Mouse (Mus musculus): ENCODE measurements around the gene Lmna. TPM values are rescaled to one million over a fixed set of nuclear protein-coding genes. Genes with fewer than 3 reads are reported as not detected.

The Lmna gene
- total RNA-seq, 2 experiments from 2014 or later = 34.6 to 36.1 TPM

DNA sequence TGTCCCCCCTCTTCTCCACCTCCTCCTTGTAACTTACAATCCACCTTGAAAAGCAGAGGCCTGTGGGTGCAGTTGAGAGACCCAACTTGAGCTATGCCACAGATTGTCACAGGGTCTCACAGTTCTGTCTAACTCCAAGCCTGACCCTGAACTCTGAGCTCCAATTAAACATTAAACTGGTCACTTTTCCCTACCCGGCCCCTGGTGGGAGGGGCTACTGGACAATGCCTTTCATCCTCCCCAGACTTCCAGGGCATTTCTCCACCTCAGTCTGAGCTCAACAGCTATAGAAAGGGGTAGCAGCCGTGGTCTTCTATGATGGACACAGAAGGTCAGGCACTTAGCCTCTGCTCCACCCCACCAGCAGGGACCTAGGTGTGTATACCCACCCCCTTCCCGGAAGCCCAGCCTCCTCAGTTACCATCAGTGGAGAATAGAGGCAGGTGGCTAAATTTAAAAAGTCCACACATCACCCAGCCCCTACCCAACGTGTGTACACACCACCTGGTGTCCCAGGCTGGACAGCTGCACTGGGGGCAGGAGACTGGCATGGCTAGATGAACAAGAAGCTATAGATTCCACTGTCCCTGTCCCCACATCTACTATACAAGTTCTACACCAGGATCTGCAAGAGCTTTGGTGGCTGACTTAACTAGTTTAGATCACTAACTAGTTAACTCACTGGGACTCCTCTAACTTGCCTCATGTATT is 8.9 kb downstream of the Lmna start:
- H3K4me3 ChIP-seq = peak overlapping the region; percentile 18; the same call in 1 of the 2 replicates
- TF ChIP-seq CTCF (conservative IDR thresholded peaks at IDR 0.05) = no peak
- no peak overlapping the region for H3K27ac ChIP-seq
- DNase-seq (ENCODE audit: low spot score in 2 of 2) = no peak

DNA sequence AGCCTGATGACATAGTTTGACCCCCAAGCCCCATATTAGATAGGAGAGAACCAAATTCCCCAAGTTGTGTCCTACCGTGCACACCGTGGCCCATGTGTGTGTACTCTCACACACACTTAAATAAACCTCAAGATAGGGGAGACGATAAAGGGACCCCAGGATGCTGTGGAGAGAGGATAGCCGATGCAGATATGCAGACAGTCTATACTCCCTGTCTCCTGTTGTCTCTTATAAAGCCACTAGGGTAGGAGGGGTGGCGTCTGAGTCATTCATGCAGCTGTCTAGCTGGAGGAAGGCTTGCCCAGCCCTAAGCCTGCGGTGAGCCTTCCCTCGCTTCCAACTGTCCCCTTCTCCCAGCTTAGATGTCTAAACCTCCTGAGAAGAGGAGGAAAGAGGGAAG is 9.7 kb downstream of the Lmna start:
- TF ChIP-seq CTCF (conservative IDR thresholded peaks at IDR 0.05) = no peak
- Histone ChIP-seq H3K4me3 (no peak overlapping the region), H3K27ac (no peak overlapping the region)
- DNase-seq (ENCODE audit: low spot score in 2 of 2) = no peak

DNA sequence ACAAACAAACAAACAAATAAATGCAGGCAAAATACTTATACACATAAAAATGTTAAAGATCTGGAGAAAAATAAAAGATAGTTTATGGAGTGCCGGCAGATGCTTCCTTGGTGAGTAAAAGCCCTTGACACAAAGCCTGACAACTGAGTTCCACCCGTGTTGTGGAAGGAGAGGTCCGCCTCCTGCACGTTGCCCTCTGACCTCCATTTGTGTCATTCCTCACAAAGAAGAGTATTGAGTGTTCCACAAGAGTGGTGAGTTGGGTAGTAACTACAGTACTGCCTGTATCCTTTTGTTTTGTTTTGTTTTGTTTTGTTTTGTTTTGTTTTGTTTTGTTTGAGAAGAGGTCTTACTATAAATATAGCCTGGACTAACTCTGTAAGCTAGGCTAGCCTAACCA is 10.2 kb downstream of the Lmna start:
- H3K27ac ChIP-seq = no peak overlapping the region
- no peak for TF ChIP-seq CTCF (conservative IDR thresholded peaks at IDR 0.05)
- H3K4me3 ChIP-seq = no peak overlapping the region
- no peak for DNase-seq (ENCODE audit: low spot score in 2 of 2)

- no peak for DNase-seq (ENCODE audit: low spot score in 2 of 2)
- Histone ChIP-seq H3K4me3 (no peak overlapping the region), H3K27ac (no peak overlapping the region)
- TF ChIP-seq CTCF (conservative IDR thresholded peaks at IDR 0.05) = no peak
Measured at GRCm38 (mm10) chr3:88495741-88496415, 13.9 kb downstream of the Lmna start.

DNA sequence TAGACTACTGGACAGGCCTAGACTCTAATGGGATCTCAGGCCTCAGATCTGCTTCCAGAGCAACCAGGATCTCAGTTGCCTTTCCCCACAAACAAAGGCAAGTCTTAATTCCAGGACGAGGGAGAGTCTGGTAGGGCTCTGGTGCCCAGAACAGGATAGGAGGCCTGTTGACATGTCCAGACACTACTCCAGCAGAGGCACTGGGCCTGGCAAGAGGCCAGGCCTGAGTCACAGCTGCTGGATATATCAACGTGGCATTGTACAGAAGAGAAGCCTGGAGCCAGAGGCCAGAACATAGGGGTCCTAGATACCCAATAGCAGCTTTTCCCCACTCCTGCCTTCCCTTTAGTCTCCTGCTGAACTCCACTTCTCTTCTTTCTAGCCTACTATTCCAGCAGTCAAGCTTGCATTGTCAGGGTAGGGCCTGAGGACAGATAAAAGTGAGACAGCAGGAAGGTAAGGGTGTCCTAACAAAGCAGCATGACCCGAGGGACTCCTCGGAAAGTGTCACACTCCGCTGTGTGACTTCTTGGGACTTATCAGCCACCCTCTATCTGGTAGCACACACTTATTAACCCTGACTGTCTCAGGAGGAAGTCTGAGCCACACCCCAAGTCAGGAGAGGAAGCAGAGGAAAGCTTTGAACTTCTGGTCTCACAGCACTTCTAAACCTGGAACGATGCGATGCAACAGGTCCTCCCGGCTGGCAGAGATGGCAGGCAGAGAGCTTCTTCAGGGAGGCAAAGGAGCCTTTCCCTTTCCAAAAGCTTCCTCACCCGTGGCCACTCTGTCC is 14.7 kb downstream of the Lmna start:
- H3K4me3 ChIP-seq = no peak overlapping the region
- H3K27ac ChIP-seq = peak overlapping the region; percentile 55; the same call in 1 of the 2 replicates
- TF ChIP-seq CTCF (conservative IDR thresholded peaks at IDR 0.05) = no peak
- DNase-seq (ENCODE audit: low spot score in 2 of 2) = no peak

GRCm38 (mm10) chr3:88493706-88494582 is 15.8 kb downstream of the Lmna start:
- Histone ChIP-seq H3K27ac (peak overlapping the region; percentile 79; the same call in 1 of the 2 replicates), H3K4me3 (no peak overlapping the region)
- TF ChIP-seq CTCF (conservative IDR thresholded peaks at IDR 0.05) = no peak
- no peak for DNase-seq (ENCODE audit: low spot score in 2 of 2)

DNA sequence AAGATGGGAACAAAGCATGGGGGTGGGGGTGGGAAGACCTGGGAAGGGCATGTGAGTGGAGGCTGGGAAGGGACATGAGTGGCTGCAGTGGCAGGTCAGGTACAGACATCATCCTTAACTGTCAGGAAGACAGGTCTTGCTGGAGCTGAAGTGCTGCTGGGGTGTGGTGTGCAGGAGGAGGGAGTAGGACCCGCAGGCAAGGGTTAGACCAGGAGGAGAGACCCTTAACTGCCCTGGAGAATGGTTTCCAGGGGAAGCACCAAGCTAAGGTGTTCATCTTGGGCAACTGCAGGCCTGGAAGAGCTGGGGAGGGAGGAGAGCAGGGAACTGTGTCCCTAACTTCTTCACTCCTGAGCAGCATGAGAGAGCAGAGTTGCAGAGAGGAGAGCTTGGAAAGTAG is 22.4 kb downstream of the Lmna start:
- DNase-seq (ENCODE audit: low spot score in 2 of 2) = no peak
- Histone ChIP-seq H3K4me3 (no peak overlapping the region), H3K27ac (no peak overlapping the region)
- TF ChIP-seq CTCF (conservative IDR thresholded peaks at IDR 0.05) = no peak

DNA sequence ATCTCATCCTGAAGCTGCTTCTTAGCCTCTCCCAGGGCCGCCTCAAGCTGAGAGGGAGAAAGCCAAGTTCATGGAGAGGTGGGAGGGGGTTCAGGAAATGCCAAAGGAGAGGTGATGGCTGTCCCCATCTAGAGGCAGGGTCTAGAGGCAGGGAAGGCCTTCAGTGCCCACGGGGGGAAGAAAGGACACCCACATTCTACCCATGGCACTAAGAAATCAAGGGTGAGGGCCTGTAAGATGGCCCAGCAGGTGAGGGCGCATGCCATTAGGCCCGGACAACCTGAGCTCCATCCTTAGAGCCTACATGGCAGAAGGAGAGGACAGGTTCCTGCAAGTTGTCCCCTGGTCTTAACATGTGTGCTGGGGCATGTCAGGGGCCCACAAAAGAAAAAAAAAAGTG is 22.9 kb downstream of the Lmna start:
- no peak overlapping the region for H3K4me3 ChIP-seq
- H3K27ac ChIP-seq = no peak overlapping the region
- no peak for TF ChIP-seq CTCF (conservative IDR thresholded peaks at IDR 0.05)
- no peak for DNase-seq (ENCODE audit: low spot score in 2 of 2)

- TF ChIP-seq CTCF (conservative IDR thresholded peaks at IDR 0.05) = no peak
- DNase-seq (ENCODE audit: low spot score in 2 of 2) = no peak
- no peak overlapping the region for H3K27ac ChIP-seq
- no peak overlapping the region for H3K4me3 ChIP-seq
Measured at GRCm38 (mm10) chr3:88486043-88486442, 23.7 kb downstream of the Lmna start.

- Histone ChIP-seq H3K27ac (no peak overlapping the region), H3K4me3 (no peak overlapping the region)
- DNase-seq (ENCODE audit: low spot score in 2 of 2) = no peak
- no peak for TF ChIP-seq CTCF (conservative IDR thresholded peaks at IDR 0.05)
Measured at GRCm38 (mm10) chr3:88484597-88485316, 25.0 kb downstream of the Lmna start.

- DNase-seq (ENCODE audit: low spot score in 2 of 2) = peak; percentile 66 to 78
- H3K27ac ChIP-seq = no peak overlapping the region
- TF ChIP-seq CTCF (conservative IDR thresholded peaks at IDR 0.05) = peak; percentile 97
- H3K4me3 ChIP-seq = no peak overlapping the region
Measured at GRCm38 (mm10) chr3:88483621-88484020, 26.1 kb downstream of the Lmna start.

GRCm38 (mm10) chr3:88483141-88483540 is 26.6 kb downstream of the Lmna start:
- no peak for DNase-seq (ENCODE audit: low spot score in 2 of 2)
- Histone ChIP-seq H3K4me3 (no peak overlapping the region), H3K27ac (no peak overlapping the region)
- no peak for TF ChIP-seq CTCF (conservative IDR thresholded peaks at IDR 0.05)
